Mouse (Mus musculus): ENCODE data around the gene Slc7a14. TPM values are rescaled to one million over a fixed set of nuclear protein-coding genes. Genes with fewer than 3 reads are reported as not detected.
"Not testable (repeated sequence)": the region's sequence is repeated elsewhere in the genome, so short reads cannot be mapped to it uniquely, and the experiment has no call there.

The Slc7a14 gene
- total and polyA plus RNA-seq, 3 experiments, result under 0.01 to 0.01 TPM; not detected in 1

DNA sequence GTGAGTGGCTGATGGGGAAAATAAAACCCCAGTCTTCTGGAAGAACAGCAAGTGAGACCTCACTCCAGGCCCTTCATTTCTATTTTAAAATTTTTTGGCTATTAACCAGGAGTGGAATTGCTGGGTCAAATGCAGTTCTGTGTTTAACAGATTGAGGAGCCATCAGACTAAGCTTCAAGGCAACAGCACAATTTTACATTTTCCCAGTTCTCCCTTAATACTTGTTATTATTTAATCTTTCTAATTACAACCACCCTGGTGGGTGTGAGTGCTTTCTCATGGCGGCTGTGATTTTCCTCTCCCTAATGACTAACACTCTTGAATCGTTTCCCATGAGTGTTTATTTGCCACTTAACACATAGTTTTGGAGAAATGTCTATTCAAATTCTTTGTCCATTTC is 29.1 kb downstream of the Slc7a14 start:
- Histone ChIP-seq H3K27me3 (ENCODE audit: control insufficient read depth in 1 of 2, insufficient read depth in 2 of 2, low read length in 2 of 2) (no peaks in the 10 kb centered on the region), H3K4me3 (ENCODE audit: control insufficient read depth in 1 of 2, insufficient read depth in 1 of 2, low read depth in 2 of 2, low read length in 2 of 2) (no peak overlapping the region), H3K9ac (ENCODE audit: control insufficient read depth, low read depth, low read length, poor library complexity, severe bottlenecking) (no peak overlapping the region), H3K27ac (ENCODE audit: control insufficient read depth, low read depth, low read length) (no peak overlapping the region), H3K4me1 (ENCODE audit: control insufficient read depth in 1 of 2, insufficient read depth in 2 of 2, low read length in 2 of 2) (no peaks in the 10 kb centered on the region), H3K9me3 (replicated peaks; ENCODE audit: insufficient read depth, low read length) (no peaks in the 10 kb centered on the region), H3K36me3 (ENCODE audit: control insufficient read depth in 1 of 2, insufficient read depth in 2 of 2, low read length in 2 of 2) (no peaks in the 10 kb centered on the region), H3K79me2 (ENCODE audit: control insufficient read depth, insufficient read depth, low read length, poor library complexity) (no peaks in the 10 kb centered on the region)
- TF ChIP-seq MEF2A (IDR thresholded peaks at IDR 0.05; ENCODE audit: extremely low read depth, insufficient replicate concordance, low read depth, low read length, poor library complexity, severe bottlenecking) (no peak), SIN3A (IDR thresholded peaks at IDR 0.05; ENCODE audit: low read length) (no peak), E2F4 (IDR thresholded peaks at IDR 0.05; ENCODE audit: borderline replicate concordance, low read depth, low read length) (no peak), MXI1 (IDR thresholded peaks at IDR 0.05; ENCODE audit: low read depth, low read length) (no peak)
- no peak for DNase-seq (ENCODE audit: low read depth, low spot score)

DNA sequence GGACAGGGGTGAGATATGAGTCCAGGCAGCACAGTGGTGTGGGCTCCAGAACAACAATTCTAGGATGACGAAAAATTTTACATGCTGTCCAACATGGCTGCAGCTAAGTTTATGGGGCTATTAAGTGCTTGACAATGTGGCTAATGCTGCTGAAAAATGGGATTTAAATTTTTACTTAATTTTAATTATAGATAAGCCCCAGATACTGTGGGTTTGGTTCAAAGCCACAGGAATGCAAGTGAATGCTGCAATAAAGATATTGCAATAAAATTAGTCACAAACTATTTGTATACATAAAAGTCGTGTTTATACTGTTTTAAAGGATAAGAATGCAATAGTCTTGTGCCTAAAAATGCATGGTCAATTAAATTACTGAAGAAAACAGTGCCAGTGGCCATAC is 35.3 kb downstream of the Slc7a14 start:
- no peaks in the 10 kb centered on the region for H3K27me3 ChIP-seq (ENCODE audit: control insufficient read depth in 1 of 2, insufficient read depth in 2 of 2, low read length in 2 of 2)
- no peak for DNase-seq (ENCODE audit: low read depth, low spot score)
- H3K9me3 ChIP-seq (replicated peaks; ENCODE audit: insufficient read depth, low read length), result no peaks in the 10 kb centered on the region
- no peak overlapping the region for H3K9ac ChIP-seq (ENCODE audit: control insufficient read depth, low read depth, low read length, poor library complexity, severe bottlenecking)
- H3K27ac ChIP-seq (ENCODE audit: control insufficient read depth, low read depth, low read length), result no peak overlapping the region
- no peaks in the 10 kb centered on the region for H3K4me1 ChIP-seq (ENCODE audit: control insufficient read depth in 1 of 2, insufficient read depth in 2 of 2, low read length in 2 of 2)
- no peak overlapping the region for H3K4me3 ChIP-seq (ENCODE audit: control insufficient read depth in 1 of 2, insufficient read depth in 1 of 2, low read depth in 2 of 2, low read length in 2 of 2)
- H3K79me2 ChIP-seq (ENCODE audit: control insufficient read depth, insufficient read depth, low read length, poor library complexity), result no peaks in the 10 kb centered on the region
- TF ChIP-seq POLR2AphosphoS5 (IDR thresholded peaks at IDR 0.05; ENCODE audit: borderline replicate concordance, low read depth, low read length), result no peak
- TF ChIP-seq E2F4 (IDR thresholded peaks at IDR 0.05; ENCODE audit: borderline replicate concordance, low read depth, low read length), result no peak
- TF ChIP-seq MAZ (IDR thresholded peaks at IDR 0.05; ENCODE audit: low read depth, low read length), result no peak
- TF ChIP-seq ZNF384 (IDR thresholded peaks at IDR 0.05; ENCODE audit: low read depth, low read length), result no peak
- no peak for TF ChIP-seq MAX (IDR thresholded peaks at IDR 0.05; ENCODE audit: low read length)
- no peak for TF ChIP-seq JUND (IDR thresholded peaks at IDR 0.05; ENCODE audit: low read depth, low read length)
- TF ChIP-seq CTCF (IDR thresholded peaks at IDR 0.05 in 2 of 3, conservative IDR thresholded peaks at IDR 0.05 in 1 of 3; ENCODE audit: control insufficient read depth in 1 of 3, insufficient read depth in 1 of 3, low read depth in 2 of 3, low read length in 3 of 3, poor library complexity in 1 of 3, severe bottlenecking in 1 of 3), result no peak
- no peak for TF ChIP-seq HCFC1 (IDR thresholded peaks at IDR 0.05; ENCODE audit: low read depth, low read length)
- no peak for TF ChIP-seq EP300 (IDR thresholded peaks at IDR 0.05; ENCODE audit: low read depth in 1 of 2, low read length in 2 of 2)
- no peak for TF ChIP-seq CHD2 (IDR thresholded peaks at IDR 0.05; ENCODE audit: low read length)
- no peak for TF ChIP-seq ZC3H11A (IDR thresholded peaks at IDR 0.05; ENCODE audit: low read depth, low read length)
- no peak for TF ChIP-seq ZMIZ1 (IDR thresholded peaks at IDR 0.05; ENCODE audit: low read depth, low read length)
- TF ChIP-seq SIN3A (IDR thresholded peaks at IDR 0.05; ENCODE audit: low read length), result no peak
- no peak for TF ChIP-seq MAFK (IDR thresholded peaks at IDR 0.05; ENCODE audit: borderline replicate concordance, low read depth, low read length)
- no peak for TF ChIP-seq SMC3 (IDR thresholded peaks at IDR 0.05; ENCODE audit: low read depth, low read length)
- TF ChIP-seq CHD1 (IDR thresholded peaks at IDR 0.05; ENCODE audit: low read depth, low read length), result no peak
- no peak for TF ChIP-seq RCOR1 (IDR thresholded peaks at IDR 0.05; ENCODE audit: low read depth, low read length)
- no peaks in the 10 kb centered on the region for H3K36me3 ChIP-seq (ENCODE audit: control insufficient read depth in 1 of 2, insufficient read depth in 2 of 2, low read length in 2 of 2)

- H3K27me3 ChIP-seq (ENCODE audit: control insufficient read depth in 1 of 2, insufficient read depth in 2 of 2, low read length in 2 of 2); H3K4me3 ChIP-seq (ENCODE audit: control insufficient read depth in 1 of 2, insufficient read depth in 1 of 2, low read depth in 2 of 2, low read length in 2 of 2); H3K36me3 ChIP-seq (ENCODE audit: control insufficient read depth in 1 of 2, insufficient read depth in 2 of 2, low read length in 2 of 2); DNase-seq (ENCODE audit: low read depth, low spot score); H3K9ac ChIP-seq (ENCODE audit: control insufficient read depth, low read depth, low read length, poor library complexity, severe bottlenecking); H3K27ac ChIP-seq (ENCODE audit: control insufficient read depth, low read depth, low read length); H3K4me1 ChIP-seq (ENCODE audit: control insufficient read depth in 1 of 2, insufficient read depth in 2 of 2, low read length in 2 of 2); H3K9me3 ChIP-seq (replicated peaks; ENCODE audit: insufficient read depth, low read length); H3K79me2 ChIP-seq (ENCODE audit: control insufficient read depth, insufficient read depth, low read length, poor library complexity): not testable (repeated sequence)
Measured at GRCm38 (mm10) chr3:31273247-31273646, 36.9 kb downstream of the Slc7a14 start.
